Mouse (Mus musculus) CH12.LX (cell line): ENCODE measurements around the gene Ppp1r1a. TPM values are rescaled to one million over a fixed set of nuclear protein-coding genes. Genes with fewer than 3 reads are reported as not detected.

Source experiments
- DNase-seq: peaks from one replicate; pipeline ENCODE4 v3.0.0-alpha.2; 2013; ENCODE audit errors: extremely low read depth
- H3K27ac ChIP-seq: 2 replicates; pipeline ENCODE4 v1.5.1; 2012; ENCODE audit warnings: low read depth, mild to moderate bottlenecking, control low read depth, moderate library complexity; ENCODE audit not compliant: insufficient read depth
- H3K27me3 ChIP-seq: replicated peaks from 2 replicates; pipeline ENCODE3; 2012; ENCODE audit warnings: inconsistent platforms
- H3K36me3 ChIP-seq, 2 experiments: replicated peaks in 1 of 2; 2 replicates each; pipeline versions ENCODE3 to v1.6.1; 2012; ENCODE audit warnings: inconsistent platforms in 1 of 2, low read length in 1 of 2, mild to moderate bottlenecking in 1 of 2, mixed read lengths in 1 of 2, moderate library complexity in 1 of 2; ENCODE audit not compliant: control insufficient read depth in 1 of 2, insufficient read depth in 1 of 2
- H3K4me1 ChIP-seq, 2 experiments: 2 replicates each; pipeline ENCODE4 v1.6.1; 2012; ENCODE audit warnings: inconsistent platforms in 1 of 2, moderate library complexity in 1 of 2; ENCODE audit not compliant: insufficient read depth in 2 of 2, control insufficient read depth in 1 of 2
- H3K4me2 ChIP-seq: 2 replicates; pipeline ENCODE4 v1.6.1; 2012; ENCODE audit warnings: low read depth, mild to moderate bottlenecking, control low read depth; ENCODE audit not compliant: poor library complexity, insufficient read depth, severe bottlenecking
- H3K4me3 ChIP-seq, 3 experiments: fragments of 150-350 bp in 1 of 3; sonication (generic) in 1 of 3; replicated peaks in 1 of 3; 2 replicates each; pipeline versions ENCODE3 to v1.5.1; 2011 to 2012; ENCODE audit warnings: low read depth in 2 of 3, low read length in 2 of 3, mild to moderate bottlenecking in 2 of 3, moderate library complexity in 2 of 3, control low read depth in 1 of 3, improper control_type of control experiment in 1 of 3, inconsistent platforms in 1 of 3, mixed read lengths in 1 of 3; ENCODE audit not compliant: poor library complexity in 1 of 3
- H3K79me2 ChIP-seq: replicated peaks from 2 replicates; pipeline ENCODE4 v1.6.1; 2012; ENCODE audit warnings: mild to moderate bottlenecking, moderate library complexity; ENCODE audit not compliant: control insufficient read depth, poor library complexity, insufficient read depth, severe bottlenecking; ENCODE audit errors: extremely low read depth
- H3K9ac ChIP-seq: 2 replicates; pipeline ENCODE4 v1.6.1; 2012; ENCODE audit warnings: low read depth, mild to moderate bottlenecking, control low read depth, moderate library complexity; ENCODE audit not compliant: insufficient read depth
- H3K9me3 ChIP-seq: replicated peaks from 2 replicates; pipeline ENCODE3; 2012; ENCODE audit warnings: low read length, inconsistent platforms, mixed read lengths
- CHD1 ChIP-seq: IDR thresholded peaks from 2 replicates; pipeline ENCODE4 v1.6.1; 2012; ENCODE audit warnings: low read depth, low read length, improper control_type of control experiment, inconsistent platforms
- CHD2 ChIP-seq: IDR thresholded peaks from 2 replicates; pipeline ENCODE4 v1.6.1; 2011; ENCODE audit warnings: low read length, improper control_type of control experiment
- CTCF ChIP-seq, 2 experiments: IDR thresholded peaks in 1 of 2; conservative IDR thresholded peaks in 1 of 2; 2 replicates each; pipeline ENCODE4 v1.5.1; 2011 to 2012; ENCODE audit warnings: low read depth in 2 of 2, low read length in 2 of 2, improper control_type of control experiment in 1 of 2, inconsistent platforms in 1 of 2, mild to moderate bottlenecking in 1 of 2, moderate library complexity in 1 of 2
- E2F4 ChIP-seq: IDR thresholded peaks from 2 replicates; pipeline ENCODE4 v1.6.1; 2011; ENCODE audit warnings: low read depth, low read length, improper control_type of control experiment; ENCODE audit not compliant: insufficient replicate concordance
- ETS1 ChIP-seq: conservative IDR thresholded peaks from 2 replicates; pipeline ENCODE4 v1.6.1; 2012; ENCODE audit warnings: low read depth, mild to moderate bottlenecking, inconsistent platforms, low read length, improper control_type of control experiment, moderate library complexity
- GABPA ChIP-seq: IDR thresholded peaks from 2 replicates; pipeline ENCODE4 v1.6.1; 2012; ENCODE audit warnings: low read depth, low read length, improper control_type of control experiment, inconsistent platforms; ENCODE audit not compliant: insufficient replicate concordance
- HCFC1 ChIP-seq: IDR thresholded peaks from 2 replicates; pipeline ENCODE4 v1.6.1; 2012; ENCODE audit warnings: low read depth, mild to moderate bottlenecking, inconsistent platforms, low read length, improper control_type of control experiment
- IRF4 ChIP-seq: IDR thresholded peaks from 2 replicates; pipeline ENCODE4 v1.6.1; 2014; ENCODE audit warnings: low read depth, mild to moderate bottlenecking, inconsistent platforms, low read length, improper control_type of control experiment
- JUN ChIP-seq: IDR thresholded peaks from 2 replicates; pipeline ENCODE4 v1.6.1; 2011; ENCODE audit warnings: low read depth, mild to moderate bottlenecking, low read length, improper control_type of control experiment, moderate library complexity; ENCODE audit not compliant: insufficient read depth
- JUND ChIP-seq: conservative IDR thresholded peaks from 2 replicates; pipeline ENCODE4 v1.6.1; 2011; ENCODE audit warnings: low read depth, low read length, improper control_type of control experiment
- MAFK ChIP-seq: IDR thresholded peaks from 2 replicates; pipeline ENCODE4 v1.6.1; 2011; ENCODE audit warnings: low read length, improper control_type of control experiment; ENCODE audit not compliant: insufficient replicate concordance
- MXI1 ChIP-seq: IDR thresholded peaks from 2 replicates; pipeline ENCODE4 v1.6.1; 2011; ENCODE audit warnings: mild to moderate bottlenecking, low read depth, low read length, improper control_type of control experiment
- NELFE ChIP-seq: IDR thresholded peaks from 2 replicates; pipeline ENCODE4 v1.6.1; 2011; ENCODE audit warnings: low read depth, low read length, improper control_type of control experiment
- NRF1 ChIP-seq: IDR thresholded peaks from 2 replicates; pipeline ENCODE4 v1.6.1; 2014; ENCODE audit warnings: low read depth, mild to moderate bottlenecking, inconsistent platforms, low read length, improper control_type of control experiment, moderate library complexity
- POLR2AphosphoS2 ChIP-seq: IDR thresholded peaks from 2 replicates; pipeline ENCODE4 v1.6.1; 2011; ENCODE audit warnings: low read depth, low read length, improper control_type of control experiment
- RAD21 ChIP-seq: IDR thresholded peaks from 2 replicates; pipeline ENCODE4 v1.6.1; 2011; ENCODE audit warnings: low read depth, mild to moderate bottlenecking, low read length, improper control_type of control experiment, moderate library complexity
- SIN3A ChIP-seq: IDR thresholded peaks from 2 replicates; pipeline ENCODE4 v1.6.1; 2012; ENCODE audit warnings: low read length, improper control_type of control experiment, inconsistent platforms
- SMC3 ChIP-seq: IDR thresholded peaks from 2 replicates; pipeline ENCODE4 v1.6.1; 2011; ENCODE audit warnings: low read depth, low read length, improper control_type of control experiment
- TBP ChIP-seq: conservative IDR thresholded peaks from 2 replicates; pipeline ENCODE4 v1.6.1; 2011; ENCODE audit warnings: low read depth, low read length, improper control_type of control experiment
- USF1 ChIP-seq: IDR thresholded peaks from 2 replicates; pipeline ENCODE4 v1.6.1; 2014; ENCODE audit warnings: low read depth, mild to moderate bottlenecking, inconsistent platforms, low read length, improper control_type of control experiment
- USF2 ChIP-seq: conservative IDR thresholded peaks from 2 replicates; pipeline ENCODE4 v1.6.1; 2011; ENCODE audit warnings: low read depth, low read length, improper control_type of control experiment
- ZMIZ1 ChIP-seq: IDR thresholded peaks from 2 replicates; pipeline ENCODE4 v1.6.1; 2012; ENCODE audit warnings: low read depth, mild to moderate bottlenecking, inconsistent platforms, low read length, improper control_type of control experiment
- ZNF384 ChIP-seq: IDR thresholded peaks from 2 replicates; pipeline ENCODE4 v1.6.1; 2012; ENCODE audit warnings: low read depth, low read length, improper control_type of control experiment, inconsistent platforms
- dilution Hi-C: fragments of 300-500 bp; cut with MboI; formaldehyde crosslinking; loops from 2 replicates; pipeline ENCODE4 v1.14.3; 2020; ENCODE audit warnings: low sequenced_read_pairs; ENCODE audit not compliant: extremely low pct_unique_long_range_greater_than_20kb, extremely low pct_ligation_motif_present
- in situ Hi-C: fragments of 300-500 bp; cut with MboI; formaldehyde crosslinking; loops from 3 replicates; pipeline ENCODE4 v1.14.3; 2019; ENCODE audit warnings: low sequenced_read_pairs, low pct_ligation_motif_present, low pct_unique_long_range_greater_than_20kb, mixed read lengths
- polyA plus RNA-seq: library from polyadenylated mRNA; unstranded; fragments of >175 nt; gene quantifications from 2 replicates; pipeline ENCODE4 v1.2.1, GENCODE M21; 2012; ENCODE audit warnings: low read depth; ENCODE audit not compliant: insufficient read length
- total RNA-seq, 2 experiments: library from RNA; depleted of rRNA; stranded (reverse); fragments of 300-350 nt in 1 of 2; fragments of >200 nt in 1 of 2; gene quantifications; 2 replicates each; pipeline ENCODE4 v1.2.3; 2012 to 2014

Ppp1r1a gene
- total and polyA plus RNA-seq, 3 experiments, result 0.59 TPM; not detected in 2

DNA sequence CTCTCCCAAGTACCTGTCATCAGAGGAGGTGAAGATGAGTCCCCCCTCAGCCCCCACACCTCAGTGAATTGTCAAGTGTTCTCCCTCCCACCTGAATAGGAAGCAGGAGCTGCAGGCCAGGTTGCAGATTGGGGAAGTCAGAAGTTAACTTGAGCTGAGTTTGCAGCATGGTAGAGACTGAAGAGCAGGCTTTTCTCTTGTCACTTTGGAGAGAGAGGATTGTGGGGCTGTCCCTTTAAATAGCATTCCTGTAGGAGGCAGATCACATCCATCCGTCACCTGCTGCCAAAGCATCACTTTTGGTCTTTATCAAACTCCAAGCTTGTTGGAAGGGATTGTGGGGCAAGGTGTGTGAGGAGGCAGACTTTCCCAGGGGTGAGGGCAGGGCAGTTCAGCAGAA, 37.1 kb downstream of the Ppp1r1a start:
- in situ Hi-C loops (no loop called here), dilution Hi-C loops (no loop called here)
- no peaks in the 10 kb centered on the region for H3K9me3 ChIP-seq
- H3K27me3 ChIP-seq, result no peaks in the 10 kb centered on the region
- H3K36me3 ChIP-seq, result peaks cover 59 to 99% of the 10 kb centered on the region in 2 experiments
- DNase-seq, result no peak
- no peak for TF ChIP-seq USF1
- no peak for TF ChIP-seq NRF1
- no peak for TF ChIP-seq MAFK
- no peak for TF ChIP-seq NELFE
- no peak for TF ChIP-seq IRF4
- no peak for TF ChIP-seq RAD21
- no peak for TF ChIP-seq SIN3A
- TF ChIP-seq JUND, result no peak
- no peak for TF ChIP-seq ZNF384
- no peaks in the 10 kb centered on the region for H3K79me2 ChIP-seq
- H3K27ac ChIP-seq, result no peak overlapping the region
- H3K4me2 ChIP-seq, result no peak overlapping the region
- no peak overlapping the region for H3K4me3 ChIP-seq
- H3K9ac ChIP-seq, result no peak overlapping the region
- peaks cover 0 to 7% of the 10 kb centered on the region in 2 experiments; a peak in 2 of 4 replicates for H3K4me1 ChIP-seq

GRCm38 (mm10) chr15:103498157-103498556, 39.6 kb downstream of the Ppp1r1a start:
- Histone ChIP-seq H3K36me3 (peaks cover 61 to 97% of the 10 kb centered on the region in 2 experiments), H3K4me2 (no peak overlapping the region), H3K27me3 (no peaks in the 10 kb centered on the region), H3K9ac (no peak overlapping the region), H3K4me3 (no peak overlapping the region), H3K9me3 (no peaks in the 10 kb centered on the region), H3K79me2 (no peaks in the 10 kb centered on the region), H3K4me1 (peaks cover 0 to 12% of the 10 kb centered on the region in 2 experiments; a peak in 2 of 4 replicates), H3K27ac (no peak overlapping the region)
- in situ Hi-C loops (no loop called here), dilution Hi-C loops (no loop called here)
- no peak for DNase-seq
- TF ChIP-seq POLR2AphosphoS2 (no peak), CHD2 (no peak), TBP (no peak), GABPA (no peak), MXI1 (no peak), HCFC1 (no peak), CTCF (conservative IDR thresholded peaks at IDR 0.05 in 1 of 2, IDR thresholded peaks at IDR 0.05 in 1 of 2; ENCODE audit: low read depth in 2 of 2, low read length in 2 of 2) (no peak), SIN3A (no peak), MAFK (no peak), ZNF384 (no peak), SMC3 (no peak), CHD1 (no peak), JUN (no peak), ZMIZ1 (no peak), USF2 (no peak), E2F4 (no peak), ETS1 (no peak)
